Mouse (Mus musculus): Measurements from ENCODE around the gene Smyd4. TPM values are rescaled to one million over a fixed set of nuclear protein-coding genes. Genes with fewer than 3 reads are reported as not detected.

Smyd4 gene
- polyA plus RNA-seq (2015; fragmentation: Nextera tagmentation; extraction: Ambion mirVana): 16.8 and 17.2 TPM in 2 replicates

DNA sequence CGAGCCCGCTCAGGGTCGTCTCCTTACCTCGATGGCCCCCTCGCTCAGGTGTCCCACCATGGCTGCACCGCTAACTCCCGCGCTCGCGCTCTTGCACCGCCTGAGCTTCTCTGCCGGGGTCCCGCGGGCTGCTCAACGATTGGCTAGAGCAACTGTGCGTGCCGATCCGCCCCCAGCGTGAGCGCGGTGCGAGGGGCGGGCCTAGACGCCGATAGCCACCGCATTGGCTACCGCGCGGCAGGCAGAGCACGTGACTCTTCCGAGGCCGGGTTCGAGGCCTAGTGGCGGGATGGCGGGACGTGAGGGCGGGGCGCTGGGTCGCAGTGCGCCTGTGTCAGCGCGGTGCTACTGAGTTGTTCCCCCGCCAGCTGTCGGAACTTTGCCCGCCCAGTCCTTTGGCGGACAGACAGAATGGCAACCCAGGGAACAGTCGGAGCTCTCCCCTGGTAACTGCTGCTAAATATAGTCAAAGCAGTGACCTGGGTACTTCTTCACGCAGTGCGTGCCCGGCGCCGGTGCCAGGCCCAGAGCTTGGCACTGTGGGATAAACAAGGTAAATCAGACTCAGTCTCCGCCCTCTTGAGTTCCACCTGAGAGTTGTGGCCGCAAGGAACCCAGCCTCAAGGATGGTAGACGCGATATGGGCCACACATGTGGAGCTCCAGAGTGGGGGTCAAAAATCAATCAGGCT is at the start of gene Smyd4, which contains the start of gene Rpa1:
Smyd4 (plus strand) TSS at position 235 of the 691 bp plus-strand sequence.
Rpa1 (minus strand) TSS at position 126 of the 691 bp plus-strand sequence.
- peak within 1 kb of the TSS; percentile 66 for H3K4me3 ChIP-seq
- H3K4me1 ChIP-seq: peaks cover 18% of the 10 kb centered on the region
- H3K9me3 ChIP-seq: no peaks in the 10 kb centered on the region
- peak within 1 kb of the TSS; percentile 92 for H3K4me2 ChIP-seq
- peak; percentile 100 for ATAC-seq (replicated peaks)
- peak within 1 kb of the TSS; percentile 61 for H3K9ac ChIP-seq
- WGBS: under 1% methylated on average over 56 of the region's 56 CpGs
- no peaks in the 10 kb centered on the region for H3K36me3 ChIP-seq (replicated peaks)
- peak within 1 kb of the TSS; percentile 48 for H3K27ac ChIP-seq
- H3K27me3 ChIP-seq (replicated peaks): no peaks in the 10 kb centered on the region

DNA sequence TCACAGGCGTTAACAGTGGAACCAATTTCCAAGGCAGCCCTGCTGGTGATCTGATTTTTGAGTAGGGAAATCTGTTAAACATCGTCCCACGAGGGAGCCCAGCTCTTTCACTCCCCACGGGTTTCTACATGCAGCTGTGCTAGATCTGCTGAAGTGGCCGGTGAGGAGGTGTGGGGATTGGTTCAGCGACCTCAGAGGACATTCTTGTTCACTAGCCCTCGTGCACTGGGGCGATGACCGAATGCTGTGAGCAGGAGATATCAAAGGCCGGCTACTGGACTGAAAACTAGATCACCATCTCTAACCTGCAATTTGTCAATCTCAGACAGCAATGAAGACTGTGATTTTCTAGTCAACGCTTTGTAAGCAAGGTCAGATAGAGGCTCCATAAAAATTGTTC is 49.7 kb upstream of the Smyd4 start:
- Histone ChIP-seq H3K4me1 (peaks cover 43% of the 10 kb centered on the region), H3K9ac (no peak overlapping the region), H3K4me2 (no peak overlapping the region), H3K36me3 (replicated peaks) (no peaks in the 10 kb centered on the region), H3K27ac (no peak overlapping the region), H3K27me3 (replicated peaks) (no peaks in the 10 kb centered on the region), H3K4me3 (no peak overlapping the region), H3K9me3 (no peaks in the 10 kb centered on the region)
- WGBS: 47% methylated on average over 11 of the region's 11 CpGs
- ATAC-seq (replicated peaks): no peak

DNA sequence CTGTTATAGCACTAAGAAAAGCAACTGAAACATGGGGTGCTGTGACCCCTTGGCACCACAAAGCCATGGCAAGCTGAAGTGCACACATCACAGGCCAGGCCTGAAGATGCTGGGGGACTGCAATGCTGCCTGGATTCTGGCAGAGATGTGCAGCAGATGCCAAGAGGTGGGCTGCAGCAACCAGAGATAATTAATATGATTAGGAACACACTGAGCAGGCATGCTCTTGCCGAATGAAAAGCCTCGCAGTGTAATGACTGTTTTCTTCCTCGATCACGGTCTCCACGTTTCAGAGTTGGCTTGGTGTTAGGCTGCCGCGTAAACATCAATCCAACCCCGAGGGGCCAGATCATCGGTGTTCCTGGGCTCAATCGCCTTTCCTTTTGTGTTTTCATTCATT is 48.4 kb upstream of the Smyd4 start:
- H3K36me3 ChIP-seq (replicated peaks): no peaks in the 10 kb centered on the region
- 31% methylated on average over 10 of the region's 10 CpGs for WGBS
- no peaks in the 10 kb centered on the region for H3K9me3 ChIP-seq
- H3K27me3 ChIP-seq (replicated peaks): no peaks in the 10 kb centered on the region
- H3K27ac ChIP-seq: peak overlapping the region; percentile 72
- peak; percentile 42; the same call in 1 of the 2 replicates for ATAC-seq (replicated peaks)
- peaks cover 31% of the 10 kb centered on the region for H3K4me1 ChIP-seq
- no peak overlapping the region for H3K4me3 ChIP-seq
- H3K9ac ChIP-seq: no peak overlapping the region
- H3K4me2 ChIP-seq: no peak overlapping the region

DNA sequence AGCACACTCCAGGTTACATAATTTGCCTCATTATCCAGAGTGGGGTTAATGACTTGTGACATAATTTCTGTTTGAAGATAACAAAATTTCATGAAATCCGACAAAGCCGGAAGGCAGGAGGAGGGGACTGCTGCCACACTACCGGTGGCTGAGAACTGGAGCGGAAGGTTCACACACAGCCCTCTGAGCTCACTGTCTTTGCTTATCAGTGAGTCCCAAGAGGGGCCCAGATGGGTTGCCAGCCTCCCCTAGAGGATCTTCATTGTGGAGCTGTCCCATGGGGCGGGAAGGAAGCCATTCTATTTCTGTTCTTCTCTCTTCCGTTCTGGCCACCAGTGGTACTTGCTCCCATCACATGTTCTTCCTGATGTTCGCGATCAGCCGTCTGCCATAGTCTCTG is 47.3 kb upstream of the Smyd4 start:
- ATAC-seq (replicated peaks): no peak
- 0 out of 2 replicates have a peak overlapping the region, but pooled peaks have one; percentile 47 for H3K27ac ChIP-seq
- H3K9ac ChIP-seq: no peak overlapping the region
- no peak overlapping the region for H3K4me3 ChIP-seq
- no peaks in the 10 kb centered on the region for H3K27me3 ChIP-seq (replicated peaks)
- WGBS: 65% methylated on average over 9 of the region's 9 CpGs
- no peaks in the 10 kb centered on the region for H3K9me3 ChIP-seq
- H3K4me1 ChIP-seq: peaks cover 28% of the 10 kb centered on the region
- H3K4me2 ChIP-seq: no peak overlapping the region
- H3K36me3 ChIP-seq (replicated peaks): no peaks in the 10 kb centered on the region

DNA sequence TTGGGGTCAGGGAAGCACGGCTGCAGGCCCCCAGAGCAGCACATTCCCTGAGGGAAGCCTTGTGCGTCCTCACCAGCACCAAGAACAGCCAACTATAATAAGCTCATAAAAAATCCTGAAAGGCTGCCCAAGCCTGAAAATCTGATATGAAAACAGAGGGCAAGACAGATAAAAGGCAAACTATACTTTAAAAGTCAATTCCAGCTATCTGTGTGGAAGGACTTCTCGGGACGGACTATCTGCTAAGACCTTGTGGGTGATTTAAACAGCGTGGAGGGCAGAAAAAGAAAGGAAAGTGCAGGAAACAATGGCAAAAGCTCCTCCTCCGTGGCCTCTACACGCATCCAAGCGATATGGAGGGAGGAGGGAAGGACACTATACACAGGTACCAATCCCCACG is 43.4 kb upstream of the Smyd4 start:
- Histone ChIP-seq H3K36me3 (replicated peaks) (no peaks in the 10 kb centered on the region), H3K27ac (no peak overlapping the region), H3K27me3 (replicated peaks) (no peaks in the 10 kb centered on the region), H3K4me1 (peaks cover 14% of the 10 kb centered on the region), H3K9ac (no peak overlapping the region), H3K4me2 (no peak overlapping the region), H3K4me3 (no peak overlapping the region), H3K9me3 (no peaks in the 10 kb centered on the region)
- WGBS: 85% methylated on average over 9 of the region's 9 CpGs
- ATAC-seq (replicated peaks): no peak

DNA sequence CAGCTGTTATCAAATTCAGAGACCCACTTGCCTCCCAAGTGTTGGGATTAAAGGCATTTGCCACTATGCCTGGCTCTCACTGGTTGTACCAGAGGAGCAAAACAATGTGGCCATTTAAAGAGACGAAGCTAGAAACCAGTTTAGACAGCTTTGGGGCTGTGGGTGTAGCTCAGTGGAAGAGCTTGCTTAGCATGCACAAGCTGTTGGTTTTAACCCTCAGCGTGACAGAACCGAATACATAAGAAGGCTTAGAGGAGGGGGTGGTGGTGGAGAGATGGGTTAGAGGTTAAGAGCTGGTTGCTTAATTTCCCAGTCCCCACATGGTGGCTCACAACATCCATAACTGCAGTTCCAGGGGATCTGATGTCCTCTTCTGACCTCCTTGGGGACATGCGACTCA is 39.6 kb upstream of the Smyd4 start:
- H3K4me1 ChIP-seq: no peaks in the 10 kb centered on the region
- no peak overlapping the region for H3K4me2 ChIP-seq
- no peak overlapping the region for H3K9ac ChIP-seq
- H3K4me3 ChIP-seq: no peak overlapping the region
- no peak overlapping the region for H3K27ac ChIP-seq
- ATAC-seq (replicated peaks): no peak
- no peaks in the 10 kb centered on the region for H3K9me3 ChIP-seq
- 0 out of 2 replicates have a peak, but pooled peaks cover 5% of the 10 kb centered on the region for H3K36me3 ChIP-seq (replicated peaks)
- no peaks in the 10 kb centered on the region for H3K27me3 ChIP-seq (replicated peaks)
- WGBS: 68% methylated on average over 4 of the region's 4 CpGs

DNA sequence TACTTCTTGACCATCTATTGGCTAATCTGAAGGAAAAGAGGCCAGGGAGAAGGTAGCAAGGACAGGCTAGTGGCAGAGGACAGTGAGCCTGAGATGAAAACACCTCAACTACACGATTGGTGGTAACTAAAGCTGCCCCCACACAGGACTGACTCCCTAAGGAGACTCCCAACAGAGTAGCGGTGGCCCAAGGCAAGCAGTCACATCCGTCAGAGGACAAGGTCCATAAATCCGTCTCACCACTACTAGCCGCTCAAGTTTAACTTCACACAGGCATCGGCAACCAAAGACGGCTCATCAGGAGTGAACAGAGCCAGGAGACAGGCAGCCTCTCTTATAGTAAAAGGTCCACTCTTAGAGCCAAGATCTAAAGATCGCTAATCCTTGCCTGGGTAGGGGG is 37.4 kb upstream of the Smyd4 start:
- H3K4me1 ChIP-seq: no peaks in the 10 kb centered on the region
- H3K9me3 ChIP-seq: no peaks in the 10 kb centered on the region
- 86% methylated on average over 8 of the region's 8 CpGs for WGBS
- H3K27ac ChIP-seq: no peak overlapping the region
- no peak overlapping the region for H3K4me3 ChIP-seq
- H3K9ac ChIP-seq: no peak overlapping the region
- 0 out of 2 replicates have a peak, but pooled peaks cover 5% of the 10 kb centered on the region for H3K36me3 ChIP-seq (replicated peaks)
- no peak overlapping the region for H3K4me2 ChIP-seq
- no peak for ATAC-seq (replicated peaks)
- H3K27me3 ChIP-seq (replicated peaks): no peaks in the 10 kb centered on the region

DNA sequence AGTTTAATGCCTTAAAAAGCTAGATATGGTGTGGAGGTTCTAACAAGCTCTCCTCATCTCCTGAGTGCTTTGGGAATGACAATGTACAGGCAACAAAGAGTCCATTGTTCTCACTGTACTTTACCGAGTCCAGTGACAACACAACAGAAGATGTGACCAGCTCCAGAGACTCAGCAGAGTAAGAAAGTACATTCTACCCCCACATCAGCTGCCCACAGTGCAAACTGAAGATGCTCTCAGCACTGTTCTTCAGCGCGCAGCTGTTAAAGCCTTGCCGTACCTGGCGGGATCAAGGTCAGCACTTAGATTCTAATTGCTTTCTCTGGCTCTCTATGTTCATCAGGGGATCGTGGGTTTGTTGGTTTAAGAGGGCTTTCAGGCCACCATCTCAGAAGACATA is 36.5 kb upstream of the Smyd4 start:
- H3K4me1 ChIP-seq: no peaks in the 10 kb centered on the region
- no peak overlapping the region for H3K4me2 ChIP-seq
- H3K27ac ChIP-seq: no peak overlapping the region
- H3K27me3 ChIP-seq (replicated peaks): no peaks in the 10 kb centered on the region
- H3K4me3 ChIP-seq: no peak overlapping the region
- H3K9me3 ChIP-seq: no peaks in the 10 kb centered on the region
- ATAC-seq (replicated peaks): no peak
- H3K9ac ChIP-seq: no peak overlapping the region
- WGBS: 80% methylated on average over 6 of the region's 6 CpGs
- H3K36me3 ChIP-seq (replicated peaks): 0 out of 2 replicates have a peak, but pooled peaks cover 5% of the 10 kb centered on the region

DNA sequence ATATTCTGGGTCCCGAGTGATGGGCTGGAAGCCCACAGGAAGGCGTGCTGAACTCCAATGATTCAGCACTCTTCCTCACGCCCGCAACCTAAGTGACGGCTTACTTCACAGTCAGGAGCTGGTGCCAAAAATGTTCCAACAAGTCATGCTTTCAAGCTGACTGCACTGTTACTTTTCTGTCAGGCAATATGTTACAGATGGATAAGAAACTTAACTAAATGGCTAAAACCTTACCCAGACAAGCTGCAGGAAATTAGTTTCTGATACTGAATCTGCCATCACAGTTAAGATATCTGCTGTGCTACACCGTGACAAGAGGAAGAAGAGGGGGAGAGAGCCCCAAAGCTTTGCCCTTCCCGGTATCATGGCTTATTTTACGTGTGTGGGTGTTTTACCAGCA is 34.4 kb upstream of the Smyd4 start:
- Histone ChIP-seq H3K36me3 (replicated peaks) (0 out of 2 replicates have a peak, but pooled peaks cover 5% of the 10 kb centered on the region), H3K4me2 (no peak overlapping the region), H3K9ac (no peak overlapping the region), H3K27ac (no peak overlapping the region), H3K4me1 (peaks cover 8% of the 10 kb centered on the region), H3K9me3 (no peaks in the 10 kb centered on the region), H3K4me3 (no peak overlapping the region), H3K27me3 (replicated peaks) (no peaks in the 10 kb centered on the region)
- 89% methylated on average over 8 of the region's 8 CpGs for WGBS
- no peak for ATAC-seq (replicated peaks)

DNA sequence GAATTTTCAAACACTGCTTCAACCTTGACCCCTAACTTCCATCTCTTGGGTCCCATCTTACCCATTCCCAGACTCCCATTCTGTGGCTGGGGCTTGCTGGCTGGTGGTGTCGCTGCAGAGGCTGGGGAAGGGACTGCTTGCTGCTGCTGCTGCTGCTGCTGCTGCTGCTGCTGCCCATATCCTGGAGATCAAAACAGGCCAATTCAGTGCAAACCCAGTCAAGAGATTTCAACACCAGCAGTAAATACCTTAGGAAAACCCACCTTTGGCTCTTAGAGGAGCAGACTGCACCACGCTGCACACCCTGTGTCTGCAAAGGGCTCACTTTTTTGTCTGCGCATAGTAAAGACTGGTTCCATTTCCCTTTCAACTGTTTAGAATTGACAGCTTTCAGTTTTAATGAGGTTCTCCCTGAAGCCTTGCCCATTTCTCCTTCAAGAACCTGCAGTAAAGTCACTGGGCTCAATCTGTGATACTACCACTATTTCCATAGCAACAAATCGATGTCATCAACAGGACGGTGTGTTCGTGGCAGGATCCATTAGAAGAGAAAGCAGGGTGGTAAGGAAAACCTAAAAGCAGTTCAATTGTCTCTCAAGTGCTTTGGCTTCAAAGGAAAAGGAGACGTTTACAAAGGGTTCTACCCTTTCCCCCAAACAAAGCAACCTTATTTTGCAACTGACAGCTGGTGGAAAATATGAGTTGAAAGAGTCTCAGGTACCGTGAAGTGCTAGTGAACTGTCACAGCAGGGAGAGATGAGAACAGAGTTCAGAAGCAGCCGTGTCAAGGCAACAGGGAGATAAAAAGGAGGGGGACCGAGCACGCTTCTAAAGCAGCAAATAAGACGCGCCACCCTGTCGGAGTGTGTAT is 29.6 kb upstream of the Smyd4 start:
- H3K4me2 ChIP-seq: peak overlapping the region; percentile 3
- 41% methylated on average over 14 of the region's 14 CpGs for WGBS
- ATAC-seq (replicated peaks): peak; percentile 66; the same call in 1 of the 2 replicates

DNA sequence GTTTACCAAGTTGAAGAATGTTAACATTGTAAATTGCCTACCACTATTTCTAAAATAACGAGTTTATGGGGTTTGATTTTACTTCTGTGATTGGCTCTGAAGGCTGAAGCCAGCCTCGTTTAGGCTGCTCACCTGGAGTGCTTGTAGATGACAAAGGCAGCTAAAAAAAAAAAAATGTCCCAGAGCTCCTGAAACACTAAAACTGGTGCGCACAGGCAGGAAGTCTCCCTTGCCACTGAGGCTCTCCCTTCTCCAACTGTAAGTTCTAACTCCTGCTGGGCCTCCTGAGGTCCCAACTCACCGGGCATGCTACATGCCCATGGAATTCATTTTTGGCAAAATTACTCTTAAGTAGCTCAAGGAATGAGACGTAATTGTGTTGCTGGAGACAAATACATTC is 29.0 kb upstream of the Smyd4 start:
- peak overlapping the region; percentile 3; the same call in 1 of the 2 replicates for H3K4me2 ChIP-seq

More for the DNA sequence above, 29.6 kb upstream of the Smyd4 start:
- Histone ChIP-seq H3K4me1 (peaks cover 25% of the 10 kb centered on the region), H3K36me3 (replicated peaks) (no peaks in the 10 kb centered on the region), H3K9me3 (no peaks in the 10 kb centered on the region), H3K9ac (no peak overlapping the region), H3K4me3 (no peak overlapping the region), H3K27ac (peak overlapping the region; percentile 73), H3K27me3 (replicated peaks) (no peaks in the 10 kb centered on the region)

DNA sequence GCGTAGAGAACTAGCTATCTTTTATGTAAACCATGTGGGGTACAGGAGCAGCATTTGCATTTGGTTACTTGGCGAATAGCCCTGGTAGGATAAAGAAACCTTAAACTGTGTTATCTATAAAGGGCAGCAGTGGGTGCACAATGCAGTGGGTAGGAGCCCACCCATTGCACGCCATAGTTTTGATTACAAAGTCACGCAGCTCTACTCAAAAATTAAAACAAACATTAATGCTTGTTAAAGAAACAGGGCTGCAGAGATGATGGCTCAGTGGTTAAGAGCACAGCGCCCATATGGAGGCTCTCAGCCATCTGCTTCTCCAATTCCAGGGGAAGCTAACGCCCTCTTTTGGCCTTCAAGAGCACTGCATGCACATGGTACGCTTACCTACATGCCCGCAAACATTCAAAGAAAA is 24.9 kb upstream of the Smyd4 start:
- Histone ChIP-seq H3K9ac (no peak overlapping the region), H3K27ac (no peak overlapping the region), H3K4me3 (no peak overlapping the region), H3K4me2 (no peak overlapping the region), H3K36me3 (replicated peaks) (0 out of 2 replicates have a peak, but pooled peaks cover 2% of the 10 kb centered on the region), H3K27me3 (replicated peaks) (no peaks in the 10 kb centered on the region), H3K4me1 (peaks cover 22% of the 10 kb centered on the region), H3K9me3 (no peaks in the 10 kb centered on the region)
- ATAC-seq (replicated peaks): no peak
- 79% methylated on average over 8 of the region's 8 CpGs for WGBS

More for the DNA sequence above, 29.0 kb upstream of the Smyd4 start:
- ATAC-seq (replicated peaks): no peak
- Histone ChIP-seq H3K27ac (peak overlapping the region; percentile 73), H3K4me1 (peaks cover 25% of the 10 kb centered on the region), H3K9me3 (no peaks in the 10 kb centered on the region), H3K9ac (no peak overlapping the region), H3K27me3 (replicated peaks) (no peaks in the 10 kb centered on the region), H3K4me3 (no peak overlapping the region), H3K36me3 (replicated peaks) (no peaks in the 10 kb centered on the region)
- WGBS: 59% methylated on average over 5 of the region's 5 CpGs

All from midbrain, embryonic 15.5 days (tissue).